Mouse (Mus musculus) CH12.LX (cell line): ENCODE results near the gene Ptgir. TPM values are rescaled to one million over a fixed set of nuclear protein-coding genes. Genes with fewer than 3 reads are reported as not detected.
"Not testable (repeated sequence)": the region's sequence is repeated elsewhere in the genome, so short reads cannot be mapped to it uniquely, and the experiment has no call there.

Source experiments
- DNase-seq: peaks from one replicate; pipeline ENCODE4 v3.0.0-alpha.2; 2013; ENCODE audit errors: extremely low read depth
- H3K27ac ChIP-seq: 2 replicates; pipeline ENCODE4 v1.5.1; 2012; ENCODE audit warnings: low read depth, mild to moderate bottlenecking, control low read depth, moderate library complexity; ENCODE audit not compliant: insufficient read depth
- H3K27me3 ChIP-seq: replicated peaks from 2 replicates; pipeline ENCODE3; 2012; ENCODE audit warnings: inconsistent platforms
- H3K36me3 ChIP-seq, 2 experiments: replicated peaks in 1 of 2; 2 replicates each; pipeline versions ENCODE3 to v1.6.1; 2012; ENCODE audit warnings: inconsistent platforms in 1 of 2, low read length in 1 of 2, mild to moderate bottlenecking in 1 of 2, mixed read lengths in 1 of 2, moderate library complexity in 1 of 2; ENCODE audit not compliant: control insufficient read depth in 1 of 2, insufficient read depth in 1 of 2
- H3K4me1 ChIP-seq, 2 experiments: 2 replicates each; pipeline ENCODE4 v1.6.1; 2012; ENCODE audit warnings: inconsistent platforms in 1 of 2, moderate library complexity in 1 of 2; ENCODE audit not compliant: insufficient read depth in 2 of 2, control insufficient read depth in 1 of 2
- H3K4me2 ChIP-seq: 2 replicates; pipeline ENCODE4 v1.6.1; 2012; ENCODE audit warnings: low read depth, mild to moderate bottlenecking, control low read depth; ENCODE audit not compliant: poor library complexity, insufficient read depth, severe bottlenecking
- H3K4me3 ChIP-seq, 3 experiments: fragments of 150-350 bp in 1 of 3; sonication (generic) in 1 of 3; replicated peaks in 1 of 3; 2 replicates each; pipeline versions ENCODE3 to v1.5.1; 2011 to 2012; ENCODE audit warnings: low read depth in 2 of 3, low read length in 2 of 3, mild to moderate bottlenecking in 2 of 3, moderate library complexity in 2 of 3, control low read depth in 1 of 3, improper control_type of control experiment in 1 of 3, inconsistent platforms in 1 of 3, mixed read lengths in 1 of 3; ENCODE audit not compliant: poor library complexity in 1 of 3
- H3K79me2 ChIP-seq: replicated peaks from 2 replicates; pipeline ENCODE4 v1.6.1; 2012; ENCODE audit warnings: mild to moderate bottlenecking, moderate library complexity; ENCODE audit not compliant: control insufficient read depth, poor library complexity, insufficient read depth, severe bottlenecking; ENCODE audit errors: extremely low read depth
- H3K9ac ChIP-seq: 2 replicates; pipeline ENCODE4 v1.6.1; 2012; ENCODE audit warnings: low read depth, mild to moderate bottlenecking, control low read depth, moderate library complexity; ENCODE audit not compliant: insufficient read depth
- H3K9me3 ChIP-seq: replicated peaks from 2 replicates; pipeline ENCODE3; 2012; ENCODE audit warnings: low read length, inconsistent platforms, mixed read lengths
- IRF4 ChIP-seq: IDR thresholded peaks from 2 replicates; pipeline ENCODE4 v1.6.1; 2014; ENCODE audit warnings: low read depth, mild to moderate bottlenecking, inconsistent platforms, low read length, improper control_type of control experiment
- MXI1 ChIP-seq: IDR thresholded peaks from 2 replicates; pipeline ENCODE4 v1.6.1; 2011; ENCODE audit warnings: mild to moderate bottlenecking, low read depth, low read length, improper control_type of control experiment
- RAD21 ChIP-seq: IDR thresholded peaks from 2 replicates; pipeline ENCODE4 v1.6.1; 2011; ENCODE audit warnings: low read depth, mild to moderate bottlenecking, low read length, improper control_type of control experiment, moderate library complexity
- TCF12 ChIP-seq: IDR thresholded peaks from 2 replicates; pipeline ENCODE4 v1.6.1; 2014; ENCODE audit warnings: low read depth, mild to moderate bottlenecking, inconsistent platforms, low read length, improper control_type of control experiment
- ZNF384 ChIP-seq: IDR thresholded peaks from 2 replicates; pipeline ENCODE4 v1.6.1; 2012; ENCODE audit warnings: low read depth, low read length, improper control_type of control experiment, inconsistent platforms
- dilution Hi-C: fragments of 300-500 bp; cut with MboI; formaldehyde crosslinking; loops from 2 replicates; pipeline ENCODE4 v1.14.3; 2020; ENCODE audit warnings: low sequenced_read_pairs; ENCODE audit not compliant: extremely low pct_unique_long_range_greater_than_20kb, extremely low pct_ligation_motif_present
- in situ Hi-C: fragments of 300-500 bp; cut with MboI; formaldehyde crosslinking; loops from 3 replicates; pipeline ENCODE4 v1.14.3; 2019; ENCODE audit warnings: low sequenced_read_pairs, low pct_ligation_motif_present, low pct_unique_long_range_greater_than_20kb, mixed read lengths
- polyA plus RNA-seq: library from polyadenylated mRNA; unstranded; fragments of >175 nt; gene quantifications from 2 replicates; pipeline ENCODE4 v1.2.1, GENCODE M21; 2012; ENCODE audit warnings: low read depth; ENCODE audit not compliant: insufficient read length
- total RNA-seq, 2 experiments: library from RNA; depleted of rRNA; stranded (reverse); fragments of 300-350 nt in 1 of 2; fragments of >200 nt in 1 of 2; gene quantifications; 2 replicates each; pipeline ENCODE4 v1.2.3; 2012 to 2014

Gene Ptgir
- total and polyA plus RNA-seq, 3 experiments, result 3.8 to 31.1 (median 7.0) TPM

DNA sequence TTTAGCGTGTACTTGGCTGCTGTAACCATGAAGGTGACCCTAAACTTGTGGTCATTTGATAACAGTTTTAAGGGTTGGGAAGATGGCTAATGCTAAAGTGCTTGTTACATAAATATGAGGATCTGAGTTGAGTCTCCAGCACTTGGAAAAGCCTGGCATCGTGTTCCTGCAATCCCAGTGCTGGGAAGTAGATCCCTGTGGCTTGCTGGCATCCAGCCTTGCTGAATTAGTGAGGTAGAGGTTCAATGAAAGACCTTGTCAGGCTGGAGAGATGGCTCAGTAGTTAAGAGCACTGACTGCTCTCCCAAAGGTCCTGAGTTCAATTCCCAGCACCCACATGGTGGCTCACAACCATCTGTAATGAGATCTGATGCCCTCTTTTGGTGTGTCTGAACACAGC lies 47.5 kb downstream of the Ptgir start:
- dilution Hi-C loops, H3K9ac ChIP-seq, H3K36me3 ChIP-seq, DNase-seq, H3K4me2 ChIP-seq, H3K9me3 ChIP-seq, H3K4me3 ChIP-seq, H3K79me2 ChIP-seq, H3K27me3 ChIP-seq, H3K27ac ChIP-seq: not testable (repeated sequence)
- H3K4me1 ChIP-seq, result peaks cover 0 to 12% of the 10 kb centered on the region in 2 experiments; a peak in 2 of 4 replicates
- in situ Hi-C loops, result loop anchor here (5.0 kb wide), 2 partner anchors 44 to 114 kb away; no protein-coding TSS in a partner anchor

DNA sequence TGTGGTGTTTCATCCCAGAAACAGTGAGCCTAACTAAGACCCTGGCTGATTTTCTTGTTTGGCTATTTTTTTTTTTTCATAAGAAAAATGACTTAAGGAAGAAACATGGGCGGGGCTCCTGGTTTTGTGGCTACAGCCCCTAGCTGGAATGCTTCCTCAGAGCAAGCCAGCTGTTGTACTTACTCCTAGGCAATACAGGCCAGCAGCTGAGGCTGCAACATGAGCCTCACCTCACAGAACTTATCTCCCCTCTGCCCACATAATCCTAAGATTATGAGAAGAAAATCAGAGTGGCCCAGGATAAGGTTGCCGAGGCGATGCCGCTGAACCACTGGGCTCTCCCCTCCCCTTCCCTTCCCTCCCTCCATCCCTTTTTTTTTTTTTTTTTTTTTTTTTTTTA lies 49.4 kb downstream of the Ptgir start:
- no peak overlapping the region for H3K4me3 ChIP-seq
- no peak overlapping the region for H3K4me2 ChIP-seq
- TF ChIP-seq RAD21, result no peak
- TF ChIP-seq IRF4, result no peak
- TF ChIP-seq, all 38 proteins: peak for 0
- Histone ChIP-seq H3K79me2 (no peaks in the 10 kb centered on the region), H3K27me3 (peaks cover 2% of the 10 kb centered on the region), H3K9me3 (no peaks in the 10 kb centered on the region), H3K27ac (no peak overlapping the region), H3K4me1 (peaks cover 0 to 7% of the 10 kb centered on the region in 2 experiments; a peak in 2 of 4 replicates), H3K36me3 (no peaks in the 10 kb centered on the region), H3K9ac (no peak overlapping the region)
- in situ Hi-C loops (no loop called here), dilution Hi-C loops (no loop called here)
- DNase-seq, result no peak

DNA sequence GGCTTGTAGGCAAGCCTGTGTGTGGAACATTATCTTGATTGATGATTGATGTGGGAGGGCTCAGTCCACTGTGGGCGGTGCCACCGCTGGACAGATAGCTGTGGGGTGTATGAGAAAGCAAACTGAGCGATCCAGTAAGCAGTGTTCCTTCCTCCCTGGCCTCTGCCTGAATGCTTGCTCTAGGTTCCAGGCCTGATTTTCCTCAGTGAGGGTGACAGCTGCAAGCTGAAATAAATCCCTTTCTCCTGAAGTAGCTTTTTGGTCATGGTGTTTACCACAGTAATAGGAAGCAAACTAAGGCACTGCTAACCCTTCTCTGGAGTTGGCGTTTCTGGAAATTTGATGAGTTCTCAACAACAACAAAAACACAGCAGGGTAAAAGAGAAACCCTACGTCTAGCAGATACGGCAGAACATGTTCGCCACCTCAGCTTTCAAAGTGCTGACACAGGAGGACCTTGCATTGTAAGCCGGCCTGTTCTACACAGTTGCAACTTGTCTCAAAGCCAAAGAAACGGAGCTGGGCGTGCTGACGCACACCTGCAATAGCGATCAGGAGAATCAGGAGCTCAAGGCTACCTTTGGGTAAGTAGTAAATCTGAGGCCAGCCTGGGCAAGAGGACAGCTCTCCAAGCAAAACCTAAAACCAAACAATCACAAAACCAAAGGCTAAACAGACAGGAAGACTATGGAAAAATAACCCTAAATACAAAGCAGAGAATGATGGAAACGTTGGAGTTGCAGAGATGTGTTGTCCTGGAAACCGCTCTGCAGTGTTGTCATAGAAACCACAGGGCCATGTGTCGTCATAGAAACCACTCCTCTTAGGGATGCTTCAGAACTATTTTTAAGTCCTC lies 50.3 kb downstream of the Ptgir start:
- Histone ChIP-seq H3K79me2 (no peaks in the 10 kb centered on the region), H3K9me3 (no peaks in the 10 kb centered on the region), H3K27ac (no peak overlapping the region), H3K4me3 (no peak overlapping the region), H3K9ac (no peak overlapping the region), H3K36me3 (no peaks in the 10 kb centered on the region), H3K4me2 (no peak overlapping the region), H3K27me3 (peaks cover 2% of the 10 kb centered on the region), H3K4me1 (peaks cover 0 to 4% of the 10 kb centered on the region in 2 experiments; a peak in 2 of 4 replicates)
- no peak for DNase-seq
- in situ Hi-C loops (no loop called here), dilution Hi-C loops (no loop called here)
- TF ChIP-seq MXI1, result 0 out of 2 replicates have a peak, but pooled peaks have one; percentile 38
- TF ChIP-seq ZNF384, result no peak
- TF ChIP-seq TCF12, result no peak
